Mouse (Mus musculus) neural tube, embryonic 13.5 days (tissue): ENCODE results near the gene Gtf3c3. TPM values are rescaled to one million over a fixed set of nuclear protein-coding genes. Genes with fewer than 3 reads are reported as not detected.
A peak's percentile ranks its signal among the peaks of the same experiment; 100 is the strongest.

Experiments
- ATAC-seq: fragments of 200-750 bp; cut with Nextera tagmentation; 2 replicates; pipeline ENCODE4 v1.8.0; 2017; ENCODE audit warnings: low read depth, mild to moderate bottlenecking, moderate TSS enrichment, moderate library complexity
- H3K27ac ChIP-seq: fragments of 300-500 bp; sonication (generic); replicated peaks from 2 replicates; pipeline ENCODE4 v1.5.1; 2015; ENCODE audit warnings: moderate library complexity, mild to moderate bottlenecking, inconsistent platforms
- H3K27me3 ChIP-seq: fragments of 300-500 bp; sonication (generic); 2 replicates; pipeline ENCODE4 v1.6.1; 2015; ENCODE audit warnings: mild to moderate bottlenecking, inconsistent platforms
- H3K36me3 ChIP-seq: fragments of 300-500 bp; sonication (generic); 2 replicates; pipeline ENCODE4 v1.6.1; 2015; ENCODE audit warnings: mild to moderate bottlenecking, inconsistent platforms
- H3K4me1 ChIP-seq: fragments of 300-500 bp; sonication (generic); replicated peaks from 2 replicates; pipeline ENCODE4 v1.6.1; 2015; ENCODE audit warnings: inconsistent platforms
- H3K4me2 ChIP-seq: fragments of 300-500 bp; sonication (generic); 2 replicates; pipeline ENCODE4 v1.6.1; 2015; ENCODE audit warnings: inconsistent platforms, mild to moderate bottlenecking, moderate library complexity
- H3K4me3 ChIP-seq: fragments of 300-500 bp; sonication (generic); 2 replicates; pipeline ENCODE4 v1.5.1; 2015; ENCODE audit warnings: mild to moderate bottlenecking, inconsistent platforms
- H3K9ac ChIP-seq: fragments of 300-500 bp; sonication (generic); 2 replicates; pipeline ENCODE4 v1.6.1; 2015; ENCODE audit warnings: moderate library complexity, mild to moderate bottlenecking, inconsistent platforms
- H3K9me3 ChIP-seq: fragments of 300-500 bp; sonication (generic); 2 replicates; pipeline ENCODE4 v1.6.1; 2016; ENCODE audit warnings: inconsistent platforms
- WGBS: fragments of 180-500 bp; shearing (Covaris S2); methylation state at CpG from one replicate; pipeline ENCODE4 v1.1.7; 2015; 5-methylcytosine and 5-hydroxymethylcytosine counted together
- polyA plus RNA-seq: library from polyadenylated mRNA; unstranded; fragments of >200 nt; fragmentation: Nextera tagmentation; extraction: Ambion mirVana; gene quantifications from 2 replicates; pipeline ENCODE4 v1.2.1, GENCODE M21; 2015

Gene Gtf3c3
- polyA plus RNA-seq, 1 experiment from 2014 or later: 21.6 TPM

GRCm38 (mm10) chr1:54384221-54384620 lies 54.5 kb downstream of the Gtf3c3 start:
- Histone ChIP-seq H3K27me3 (no peaks in the 10 kb centered on the region), H3K27ac (no peak overlapping the region), H3K4me1 (no peaks in the 10 kb centered on the region), H3K36me3 (no peaks in the 10 kb centered on the region), H3K9me3 (no peaks in the 10 kb centered on the region), H3K9ac (no peak overlapping the region), H3K4me3 (no peak overlapping the region), H3K4me2 (no peak overlapping the region)
- ATAC-seq: no peak
- 43% methylated on average over 1 of the region's 1 CpGs for WGBS

GRCm38 (mm10) chr1:54380978-54381914 lies 57.5 kb downstream of the Gtf3c3 start:
- Histone ChIP-seq H3K4me3 (no peak overlapping the region), H3K27ac (no peak overlapping the region), H3K9ac (no peak overlapping the region), H3K4me2 (no peak overlapping the region), H3K36me3 (no peaks in the 10 kb centered on the region), H3K27me3 (no peaks in the 10 kb centered on the region), H3K4me1 (no peaks in the 10 kb centered on the region), H3K9me3 (no peaks in the 10 kb centered on the region)
- ATAC-seq: peak; percentile 63; the same call in 1 of the 2 replicates
- WGBS: 88% methylated on average over 9 of the region's 9 CpGs

- no peak overlapping the region for H3K9ac ChIP-seq
- H3K36me3 ChIP-seq: no peaks in the 10 kb centered on the region
- no peak overlapping the region for H3K27ac ChIP-seq
- H3K27me3 ChIP-seq: no peaks in the 10 kb centered on the region
- no peak for ATAC-seq
- H3K4me1 ChIP-seq: no peaks in the 10 kb centered on the region
- H3K4me3 ChIP-seq: no peak overlapping the region
- H3K9me3 ChIP-seq: no peaks in the 10 kb centered on the region
- H3K4me2 ChIP-seq: no peak overlapping the region
These were observed 61.2 kb downstream of the Gtf3c3 start for GRCm38 (mm10) chr1:54377506-54378051.

- Histone ChIP-seq H3K36me3 (no peaks in the 10 kb centered on the region), H3K4me1 (no peaks in the 10 kb centered on the region), H3K4me2 (no peak overlapping the region), H3K4me3 (no peak overlapping the region), H3K27ac (no peak overlapping the region), H3K9ac (no peak overlapping the region), H3K9me3 (no peaks in the 10 kb centered on the region), H3K27me3 (no peaks in the 10 kb centered on the region)
- WGBS: 92% methylated on average over 6 of the region's 6 CpGs
- no peak for ATAC-seq
These were observed 82.2 kb downstream of the Gtf3c3 start for GRCm38 (mm10) chr1:54356566-54356965.

GRCm38 (mm10) chr1:54355485-54355884 lies 83.3 kb downstream of the Gtf3c3 start:
- no peak overlapping the region for H3K4me2 ChIP-seq
- H3K4me3 ChIP-seq: no peak overlapping the region
- no peaks in the 10 kb centered on the region for H3K27me3 ChIP-seq
- H3K27ac ChIP-seq: no peak overlapping the region
- no peaks in the 10 kb centered on the region for H3K36me3 ChIP-seq
- 81% methylated on average over 5 of the region's 5 CpGs for WGBS
- H3K9ac ChIP-seq: no peak overlapping the region
- ATAC-seq: no peak
- no peaks in the 10 kb centered on the region for H3K9me3 ChIP-seq
- no peaks in the 10 kb centered on the region for H3K4me1 ChIP-seq

- WGBS: 90% methylated on average over 4 of the region's 4 CpGs
- no peaks in the 10 kb centered on the region for H3K4me1 ChIP-seq
- H3K4me3 ChIP-seq: no peak overlapping the region
- H3K9ac ChIP-seq: no peak overlapping the region
- no peak for ATAC-seq
- H3K9me3 ChIP-seq: no peaks in the 10 kb centered on the region
- H3K36me3 ChIP-seq: no peaks in the 10 kb centered on the region
- no peak overlapping the region for H3K27ac ChIP-seq
- no peak overlapping the region for H3K4me2 ChIP-seq
- H3K27me3 ChIP-seq: no peaks in the 10 kb centered on the region
These were observed 84.0 kb downstream of the Gtf3c3 start for GRCm38 (mm10) chr1:54354786-54355185.

Other genes with a start within 250 kb of the Gtf3c3 start
- 8.3 and 10.2 TPM in 2 replicates for gene Hecw2, start 243.8 kb downstream of the Gtf3c3 start, polyA plus RNA-seq
- 0.21 TPM in 1 of 2 replicates, not detected in the other for gene Ccdc150, start 188.3 kb downstream of the Gtf3c3 start, polyA plus RNA-seq
- 18.6 and 20.3 TPM in 2 replicates for gene Pgap1, start 118.7 kb upstream of the Gtf3c3 start, polyA plus RNA-seq